Mouse (Mus musculus) liver, embryonic 14.5 days (tissue): ENCODE measurements around the gene Hal. TPM values are rescaled to one million over a fixed set of nuclear protein-coding genes. Genes with fewer than 3 reads are reported as not detected.

Experiments
- ATAC-seq: fragments of 200-750 bp; cut with Nextera tagmentation; 2 replicates; pipeline ENCODE4 v1.8.0; 2017; ENCODE audit warnings: moderate number of reproducible peaks, mild to moderate bottlenecking, moderate library complexity; ENCODE audit not compliant: insufficient read depth
- DNase-seq, 3 experiments: peaks; one replicate each; pipeline ENCODE4 v3.0.0-alpha.2; 2012 to 2013; ENCODE audit warnings: low read depth in 3 of 3, low spot score in 3 of 3
- H3K27ac ChIP-seq: fragments of 300-500 bp; sonication (generic); 2 replicates; pipeline ENCODE4 v1.5.1; 2014; ENCODE audit warnings: moderate library complexity, mild to moderate bottlenecking, control low read depth, inconsistent platforms
- H3K27me3 ChIP-seq: fragments of 300-500 bp; sonication (generic); 2 replicates; pipeline ENCODE4 v1.6.1; 2014; ENCODE audit warnings: mild to moderate bottlenecking, low read length, moderate library complexity; ENCODE audit not compliant: control insufficient read depth, insufficient read depth
- H3K36me3 ChIP-seq: fragments of 300-500 bp; sonication (generic); replicated peaks from 2 replicates; pipeline ENCODE4 v1.6.1; 2014; ENCODE audit warnings: low read depth; ENCODE audit not compliant: control insufficient read depth, insufficient read depth
- H3K4me1 ChIP-seq, 2 experiments: fragments of 200-500 bp in 1 of 2; fragments of 300-500 bp in 1 of 2; sonication (generic) in 1 of 2; replicated peaks; 2 replicates each; pipeline ENCODE4 v1.6.1; 2012 to 2014; ENCODE audit warnings: antibody characterized with exemption in 1 of 2, inconsistent platforms in 1 of 2, low read length in 1 of 2; ENCODE audit not compliant: control insufficient read depth in 2 of 2, insufficient read depth in 2 of 2
- H3K4me2 ChIP-seq: fragments of 300-500 bp; sonication (generic); 2 replicates; pipeline ENCODE4 v1.6.1; 2014; ENCODE audit warnings: low read depth, mild to moderate bottlenecking, control low read depth, moderate library complexity
- H3K4me3 ChIP-seq, 2 experiments: fragments of 200-500 bp in 1 of 2; fragments of 300-500 bp in 1 of 2; sonication (generic) in 1 of 2; 2 replicates each; pipeline ENCODE4 v1.5.1; 2012 to 2014; ENCODE audit warnings: low read depth in 2 of 2, low read length in 2 of 2, mild to moderate bottlenecking in 2 of 2, control low read depth in 1 of 2, inconsistent platforms in 1 of 2, moderate library complexity in 1 of 2; ENCODE audit not compliant: insufficient read depth in 1 of 2
- H3K9ac ChIP-seq: fragments of 300-500 bp; sonication (generic); replicated peaks from 2 replicates; pipeline ENCODE4 v1.6.1; 2014; ENCODE audit warnings: mild to moderate bottlenecking, control low read depth, moderate library complexity
- H3K9me3 ChIP-seq: fragments of 300-500 bp; sonication (generic); 2 replicates; pipeline ENCODE4 v1.6.1; 2016; ENCODE audit warnings: low read length, mixed read lengths; ENCODE audit not compliant: control insufficient read depth
- CTCF ChIP-seq: IDR thresholded peaks from 2 replicates; pipeline ENCODE4 v1.5.1; 2016; ENCODE audit warnings: antibody characterized with exemption, low read depth, control low read depth
- EP300 ChIP-seq: IDR thresholded peaks from 2 replicates; pipeline ENCODE4 v1.6.1; 2016; ENCODE audit warnings: antibody characterized with exemption, low read depth
- WGBS: fragments of 180-500 bp; shearing (Covaris S2); extraction: QIAGEN DNeasy Blood & Tissue Kit; methylation state at CpG from one replicate; pipeline ENCODE4 v1.1.7; 2014; ENCODE audit not compliant: insufficient replicate concordance; 5-methylcytosine and 5-hydroxymethylcytosine counted together
- polyA plus RNA-seq, 2 experiments: library from polyadenylated mRNA; depleted of rRNA in 1 of 2; stranded (reverse) in 1 of 2; unstranded in 1 of 2; fragments of >200 nt; fragmentation: Nextera tagmentation in 1 of 2; extraction: Ambion mirVana in 1 of 2; gene quantifications; 2 replicates each; pipeline versions ENCODE4 v1.2.1 to v1.2.3; 2012 to 2014

Hal gene
- polyA plus RNA-seq, 2 experiments, result 2.1 to 4.7 TPM

DNA sequence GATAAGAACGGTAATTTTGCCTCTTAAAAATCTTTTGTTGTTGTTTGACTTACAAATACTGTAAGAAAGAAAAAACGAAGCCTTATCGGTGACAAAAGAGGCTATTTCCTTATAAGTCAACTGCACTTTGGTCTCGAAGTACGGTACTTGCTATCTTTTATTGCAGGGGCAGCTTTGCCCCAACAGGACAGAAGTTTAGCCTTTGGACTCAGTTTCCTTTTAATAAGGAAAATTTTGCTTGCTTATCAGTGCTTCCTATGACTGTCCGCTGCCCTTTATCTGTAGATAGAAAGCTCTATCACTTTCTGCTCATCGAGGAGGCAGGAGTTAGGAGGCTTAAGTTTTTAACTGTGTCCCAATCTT, 33.9 kb upstream of the Hal start:
- TF ChIP-seq CTCF (no peak), EP300 (peak; percentile 20; the same call in 1 of the 2 replicates)
- H3K4me2 ChIP-seq, result peak overlapping the region; percentile 84
- H3K27me3 ChIP-seq, result no peaks in the 10 kb centered on the region
- H3K27ac ChIP-seq, result no peak overlapping the region; the same call in 1 of the 2 replicates
- ATAC-seq (no peak), DNase-seq (no peak)
- 3% methylated on average over 7 of the region's 7 CpGs for WGBS
- no peaks in the 10 kb centered on the region for H3K9me3 ChIP-seq
- no peaks in the 10 kb centered on the region for H3K36me3 ChIP-seq
- H3K4me3 ChIP-seq, result peak overlapping the region; percentile 77 to 85
- H3K4me1 ChIP-seq, result peaks cover 0 to 10% of the 10 kb centered on the region in 2 experiments
- peak overlapping the region; percentile 88 for H3K9ac ChIP-seq

DNA sequence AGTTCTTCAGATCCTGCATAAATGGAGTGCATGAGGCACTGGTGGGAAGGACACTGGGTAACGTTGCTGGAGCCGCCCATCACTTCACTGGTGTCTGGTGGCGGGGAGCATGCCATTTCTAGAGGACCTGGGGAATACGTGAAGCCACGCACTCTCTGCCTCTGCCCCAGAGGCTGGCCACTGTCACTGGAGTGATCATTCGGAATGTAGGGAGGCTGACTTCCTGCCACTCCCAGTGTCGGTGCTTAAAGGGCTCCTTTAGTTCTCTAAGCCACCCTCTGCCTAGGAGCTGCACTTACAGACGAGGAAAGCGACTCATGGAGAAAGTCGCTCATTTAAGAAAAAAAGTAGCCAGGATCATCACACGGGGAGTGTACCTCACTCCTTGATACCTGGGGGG, 28.5 kb upstream of the Hal start:
- H3K4me2 ChIP-seq, result no peak overlapping the region
- peaks cover 20% of the 10 kb centered on the region for H3K36me3 ChIP-seq
- H3K4me3 ChIP-seq, result no peak overlapping the region
- no peaks in the 10 kb centered on the region for H3K27me3 ChIP-seq
- H3K27ac ChIP-seq, result no peak overlapping the region
- no peak for TF ChIP-seq CTCF
- no peak for TF ChIP-seq EP300
- no peaks in the 10 kb centered on the region for H3K9me3 ChIP-seq
- no peak for DNase-seq
- H3K4me1 ChIP-seq, result peaks cover 0 to 4% of the 10 kb centered on the region in 2 experiments; a peak in 1 of 4 replicates
- no peak for ATAC-seq
- WGBS, result 81% methylated on average over 11 of the region's 11 CpGs
- H3K9ac ChIP-seq, result no peak overlapping the region

DNA sequence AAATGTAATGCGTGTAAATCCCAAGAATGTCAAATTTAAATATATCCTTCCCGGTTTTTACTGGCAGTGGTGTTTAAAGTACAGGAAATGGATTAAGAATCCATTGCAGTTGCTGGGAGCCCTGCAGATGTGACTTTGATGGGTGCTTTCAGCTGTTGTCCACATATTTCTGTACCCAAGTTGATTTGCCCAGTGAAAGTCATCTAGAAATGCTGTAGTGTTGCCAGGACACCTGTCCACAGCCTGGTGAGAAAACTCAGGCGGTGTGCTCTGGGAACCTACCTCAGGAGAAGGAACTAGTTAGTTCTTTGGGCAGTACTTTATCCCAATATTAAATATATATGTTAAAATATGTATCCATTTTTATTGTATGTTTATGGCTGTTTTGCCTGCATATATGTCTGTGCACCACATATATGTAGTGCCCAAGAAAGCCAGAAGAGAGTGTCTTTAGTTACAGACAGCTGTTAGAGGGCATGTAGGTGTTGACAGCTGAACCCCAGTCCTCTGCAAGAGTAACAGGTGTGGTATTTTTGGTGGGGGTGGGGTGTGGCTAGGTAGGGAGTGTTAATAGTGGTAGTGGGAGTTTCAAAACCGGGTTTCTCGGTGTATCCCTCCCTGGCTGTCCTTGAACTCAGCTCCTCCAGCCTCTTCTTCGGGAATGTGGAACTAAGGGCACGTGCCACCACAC, 25.7 kb upstream of the Hal start:
- H3K27me3 ChIP-seq, result no peaks in the 10 kb centered on the region
- peaks cover 23% of the 10 kb centered on the region for H3K36me3 ChIP-seq
- peaks cover 4% of the 10 kb centered on the region in 2 experiments; a peak in 3 of 4 replicates for H3K4me1 ChIP-seq
- H3K9me3 ChIP-seq, result no peaks in the 10 kb centered on the region
- ATAC-seq (no peak), DNase-seq (no peak)
- H3K9ac ChIP-seq, result no peak overlapping the region
- no peak overlapping the region for H3K27ac ChIP-seq
- 75% methylated on average over 7 of the region's 7 CpGs for WGBS
- H3K4me2 ChIP-seq, result no peak overlapping the region
- TF ChIP-seq EP300 (no peak), CTCF (no peak)
- no peak overlapping the region for H3K4me3 ChIP-seq

DNA sequence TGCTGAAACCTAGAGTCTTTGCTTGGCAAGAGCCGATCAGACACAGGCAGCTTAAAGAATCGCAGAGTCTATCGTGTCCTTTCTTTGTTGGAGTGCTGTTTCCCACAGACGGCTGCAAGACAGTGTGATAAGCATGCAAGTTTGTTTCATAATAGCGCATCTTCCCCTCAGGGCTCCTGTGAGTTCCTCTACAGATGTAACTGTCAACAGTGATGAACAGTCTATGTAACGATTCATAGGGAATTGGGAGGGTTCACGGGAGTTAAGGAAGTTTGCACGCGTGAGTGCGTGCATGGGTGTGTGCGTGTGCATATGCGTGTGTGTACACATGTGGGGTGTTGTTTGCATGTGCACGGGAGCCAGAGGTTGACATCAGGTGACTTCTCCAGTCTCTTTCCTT, 25.0 kb upstream of the Hal start:
- H3K9me3 ChIP-seq, result no peaks in the 10 kb centered on the region
- H3K27ac ChIP-seq, result no peak overlapping the region
- no peaks in the 10 kb centered on the region for H3K27me3 ChIP-seq
- DNase-seq, result no peak
- TF ChIP-seq EP300, result no peak
- no peak for TF ChIP-seq CTCF
- H3K36me3 ChIP-seq, result peaks cover 23% of the 10 kb centered on the region
- no peak for ATAC-seq
- no peak overlapping the region for H3K4me3 ChIP-seq
- H3K4me1 ChIP-seq, result peaks cover 4% of the 10 kb centered on the region in 2 experiments; a peak in 3 of 4 replicates
- WGBS, result 80% methylated on average over 13 of the region's 13 CpGs
- H3K4me2 ChIP-seq, result no peak overlapping the region
- H3K9ac ChIP-seq, result no peak overlapping the region

DNA sequence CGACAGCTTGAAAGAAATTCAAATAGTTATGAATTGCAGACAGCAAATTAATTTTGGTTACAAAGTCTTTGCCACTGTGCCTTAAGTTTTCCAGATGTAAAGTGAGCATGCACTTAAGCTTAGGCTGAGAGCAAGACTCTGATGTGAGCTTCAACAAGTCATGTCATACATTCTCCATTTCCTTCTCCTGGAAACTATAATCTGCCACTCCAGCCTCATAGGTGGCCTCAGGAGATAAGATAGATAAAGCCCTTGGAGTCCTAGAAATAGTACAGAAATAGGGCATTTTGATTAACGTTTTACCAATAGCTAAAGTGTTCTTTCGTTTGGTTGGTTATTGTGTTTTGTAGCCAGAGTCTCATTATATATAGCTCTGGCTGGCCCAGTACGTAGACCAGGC, 21.3 kb upstream of the Hal start:
- TF ChIP-seq CTCF (no peak), EP300 (peak; percentile 56)
- peaks cover 4% of the 10 kb centered on the region in 2 experiments; a peak in 3 of 4 replicates for H3K4me1 ChIP-seq
- peak; percentile 41; the same call in 1 of the 2 replicates for ATAC-seq

More for the DNA sequence above, 21.3 kb upstream of the Hal start:
- Histone ChIP-seq H3K4me3 (no peak overlapping the region), H3K9ac (no peak overlapping the region), H3K4me2 (no peak overlapping the region), H3K9me3 (no peaks in the 10 kb centered on the region), H3K27me3 (no peaks in the 10 kb centered on the region), H3K27ac (no peak overlapping the region), H3K36me3 (peaks cover 21% of the 10 kb centered on the region)
- WGBS, result 37% methylated on average over 4 of the region's 4 CpGs
- DNase-seq, result no peak
